Mouse (Mus musculus) limb, embryonic 10.5 days (tissue): ENCODE results near the gene Itpr1. TPM values are rescaled to one million over a fixed set of nuclear protein-coding genes. Genes with fewer than 3 reads are reported as not detected.

Source experiments
- DNase-seq: peaks from one replicate; pipeline ENCODE4 v3.0.0-alpha.2; 2017; ENCODE audit warnings: low spot score
- H3K27ac ChIP-seq: fragments of 300-500 bp; sonication (generic); 2 replicates; pipeline ENCODE4 v1.5.1; 2016; ENCODE audit warnings: mild to moderate bottlenecking
- H3K27me3 ChIP-seq: fragments of 300-500 bp; sonication (generic); 2 replicates; pipeline ENCODE4 v1.6.1; 2016; ENCODE audit warnings: low read depth, mild to moderate bottlenecking; ENCODE audit not compliant: poor library complexity, severe bottlenecking
- H3K36me3 ChIP-seq: fragments of 300-500 bp; sonication (generic); 2 replicates; pipeline ENCODE4 v1.6.1; 2016; ENCODE audit warnings: mild to moderate bottlenecking, moderate library complexity
- H3K4me1 ChIP-seq: fragments of 300-500 bp; sonication (generic); 2 replicates; pipeline ENCODE4 v1.6.1; 2016
- H3K4me3 ChIP-seq: fragments of 300-500 bp; sonication (generic); 2 replicates; pipeline ENCODE4 v1.5.1; 2016; ENCODE audit warnings: mild to moderate bottlenecking, moderate library complexity
- H3K9me3 ChIP-seq: fragments of 300-500 bp; sonication (generic); replicated peaks from 2 replicates; pipeline ENCODE4 v1.6.1; 2016; ENCODE audit warnings: mild to moderate bottlenecking
- WGBS: fragments of 180-500 bp; shearing (Covaris S2); methylation state at CpG from one replicate; pipeline ENCODE4 v1.1.7; 2016; 5-methylcytosine and 5-hydroxymethylcytosine counted together
- polyA plus RNA-seq: library from polyadenylated mRNA; unstranded; fragments of >200 nt; fragmentation: Nextera tagmentation; extraction: Ambion mirVana; gene quantifications from 2 replicates; pipeline ENCODE4 v1.2.1, GENCODE M21; 2016

Gene Itpr1
- polyA plus RNA-seq, 1 experiment from 2014 or later = 9.8 TPM

DNA sequence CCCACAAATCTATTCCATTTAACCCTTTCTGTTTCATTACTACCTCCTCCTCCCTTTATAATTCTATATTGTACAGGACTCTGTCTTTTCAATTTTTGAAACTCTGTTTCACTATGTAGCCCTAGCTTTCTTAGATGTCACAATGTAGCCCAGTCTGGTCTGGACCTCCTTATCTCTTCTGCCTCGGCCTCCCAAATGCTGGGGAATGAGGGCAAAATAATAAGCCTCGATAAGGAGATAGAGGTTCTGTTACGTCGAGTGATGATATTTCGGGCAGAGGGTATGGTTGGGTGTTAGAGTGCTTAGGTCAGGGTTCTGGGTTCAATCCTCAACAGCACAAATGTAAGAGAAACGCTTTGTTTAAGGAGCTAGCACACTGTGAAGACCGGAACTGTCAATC is 16.2 kb upstream of the Itpr1 start:
- WGBS = 79% methylated on average over 7 of the region's 7 CpGs
- Histone ChIP-seq H3K27me3 (no peaks in the 10 kb centered on the region), H3K27ac (no peak overlapping the region), H3K36me3 (no peaks in the 10 kb centered on the region), H3K4me1 (peaks cover 9% of the 10 kb centered on the region; the same call in 1 of the 2 replicates), H3K4me3 (no peak overlapping the region), H3K9me3 (no peaks in the 10 kb centered on the region)
- DNase-seq = no peak

DNA sequence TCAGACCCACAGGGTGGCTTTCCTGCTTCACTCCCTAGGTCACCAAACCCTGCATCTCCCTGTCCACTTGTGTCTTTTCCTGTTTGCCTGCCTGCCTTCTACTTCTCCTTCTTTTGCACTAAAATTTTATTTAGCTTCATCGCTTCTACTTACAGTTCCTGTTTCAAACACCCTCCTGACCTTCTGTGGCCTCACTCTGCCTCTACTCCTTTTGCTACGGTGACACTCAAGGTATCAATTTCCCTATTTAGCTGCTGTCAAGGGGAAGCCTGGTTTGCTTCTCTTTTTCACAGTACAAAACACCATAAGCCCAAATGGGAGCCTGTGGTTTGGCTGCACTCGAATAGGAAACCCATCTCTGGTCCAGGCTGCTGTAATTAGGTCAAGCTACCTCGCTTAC is 15.8 kb upstream of the Itpr1 start:
- no peaks in the 10 kb centered on the region for H3K36me3 ChIP-seq
- H3K27me3 ChIP-seq = no peaks in the 10 kb centered on the region
- DNase-seq = no peak
- no peaks in the 10 kb centered on the region for H3K9me3 ChIP-seq
- peaks cover 9% of the 10 kb centered on the region; the same call in 1 of the 2 replicates for H3K4me1 ChIP-seq
- H3K4me3 ChIP-seq = no peak overlapping the region
- H3K27ac ChIP-seq = no peak overlapping the region
- 40% methylated on average over 4 of the region's 4 CpGs for WGBS

DNA sequence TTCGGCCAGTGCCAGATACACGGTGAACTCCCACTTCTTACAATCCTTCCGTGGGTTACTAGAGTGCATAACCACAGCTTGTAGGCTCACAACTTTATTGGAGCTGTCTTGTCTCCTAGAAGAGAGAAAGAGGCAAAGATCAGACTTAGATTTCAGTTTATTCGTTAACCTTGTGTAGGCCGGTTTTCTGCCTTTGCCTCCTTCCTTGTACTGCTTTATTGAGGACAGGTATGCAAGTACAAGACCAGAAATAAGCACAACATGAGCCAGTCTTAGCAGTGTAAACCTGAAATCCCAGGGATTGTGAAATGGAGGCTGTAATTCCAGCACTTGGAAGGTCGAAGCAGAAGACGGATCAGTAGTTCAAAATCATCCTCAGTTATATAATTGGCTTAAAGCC is 14.6 kb upstream of the Itpr1 start:
- WGBS = 90% methylated on average over 7 of the region's 7 CpGs
- no peak overlapping the region for H3K4me3 ChIP-seq
- no peaks in the 10 kb centered on the region for H3K9me3 ChIP-seq

DNA sequence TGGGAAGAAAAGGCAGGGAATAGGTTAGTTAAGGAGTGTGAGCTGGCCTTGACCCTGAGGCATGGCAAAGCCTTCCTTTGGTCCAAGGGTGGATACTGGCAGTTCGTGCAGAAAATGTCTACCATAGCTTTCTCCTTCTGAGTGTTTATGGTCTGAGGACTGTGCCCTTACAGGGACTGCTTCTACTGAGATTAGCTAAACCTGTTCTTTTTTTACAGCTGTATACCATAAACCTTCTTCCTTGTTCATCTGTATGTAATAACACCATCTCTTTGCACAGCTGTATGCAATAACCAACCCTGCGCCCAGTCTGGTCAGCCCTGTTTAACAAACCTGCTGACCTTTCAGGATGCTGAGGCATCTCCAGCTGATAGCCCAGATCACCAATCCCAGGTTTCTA is 8.6 kb upstream of the Itpr1 start:
- H3K27ac ChIP-seq = no peak overlapping the region
- 0 out of 2 replicates have a peak, but pooled peaks cover 4% of the 10 kb centered on the region for H3K27me3 ChIP-seq
- 80% methylated on average over 2 of the region's 2 CpGs for WGBS

More for the DNA sequence above, 14.6 kb upstream of the Itpr1 start:
- Histone ChIP-seq H3K27ac (no peak overlapping the region), H3K27me3 (no peaks in the 10 kb centered on the region), H3K4me1 (peaks cover 9% of the 10 kb centered on the region; the same call in 1 of the 2 replicates), H3K36me3 (no peaks in the 10 kb centered on the region)
- DNase-seq = no peak

DNA sequence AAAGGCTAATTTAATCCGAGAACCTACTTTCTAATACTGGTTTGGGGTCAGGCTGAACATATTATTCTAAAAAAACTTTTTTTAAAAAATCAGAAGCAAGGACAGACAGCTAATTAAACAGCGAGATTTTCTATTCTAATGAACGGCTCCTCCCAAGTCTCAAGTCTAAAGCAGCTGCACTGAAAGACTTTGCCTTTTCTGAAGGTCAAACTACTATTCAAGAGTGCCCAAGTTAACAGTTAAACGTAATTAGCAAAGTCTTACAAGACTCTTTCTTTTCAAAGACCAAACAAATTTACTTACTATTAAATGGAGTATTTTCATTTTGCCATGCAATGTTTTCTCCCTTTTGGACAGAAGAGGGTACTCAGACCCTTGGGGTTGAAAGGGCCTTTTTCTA is 6.8 kb upstream of the Itpr1 start:
- Histone ChIP-seq H3K27me3 (0 out of 2 replicates have a peak, but pooled peaks cover 4% of the 10 kb centered on the region), H3K9me3 (no peaks in the 10 kb centered on the region), H3K4me3 (no peak overlapping the region), H3K27ac (no peak overlapping the region), H3K4me1 (no peaks in the 10 kb centered on the region), H3K36me3 (no peaks in the 10 kb centered on the region)
- DNase-seq = no peak
- WGBS = 86% methylated on average over 4 of the region's 4 CpGs

More for the DNA sequence above, 8.6 kb upstream of the Itpr1 start:
- no peaks in the 10 kb centered on the region for H3K4me1 ChIP-seq
- H3K4me3 ChIP-seq = no peak overlapping the region
- no peaks in the 10 kb centered on the region for H3K36me3 ChIP-seq
- no peaks in the 10 kb centered on the region for H3K9me3 ChIP-seq
- no peak for DNase-seq

DNA sequence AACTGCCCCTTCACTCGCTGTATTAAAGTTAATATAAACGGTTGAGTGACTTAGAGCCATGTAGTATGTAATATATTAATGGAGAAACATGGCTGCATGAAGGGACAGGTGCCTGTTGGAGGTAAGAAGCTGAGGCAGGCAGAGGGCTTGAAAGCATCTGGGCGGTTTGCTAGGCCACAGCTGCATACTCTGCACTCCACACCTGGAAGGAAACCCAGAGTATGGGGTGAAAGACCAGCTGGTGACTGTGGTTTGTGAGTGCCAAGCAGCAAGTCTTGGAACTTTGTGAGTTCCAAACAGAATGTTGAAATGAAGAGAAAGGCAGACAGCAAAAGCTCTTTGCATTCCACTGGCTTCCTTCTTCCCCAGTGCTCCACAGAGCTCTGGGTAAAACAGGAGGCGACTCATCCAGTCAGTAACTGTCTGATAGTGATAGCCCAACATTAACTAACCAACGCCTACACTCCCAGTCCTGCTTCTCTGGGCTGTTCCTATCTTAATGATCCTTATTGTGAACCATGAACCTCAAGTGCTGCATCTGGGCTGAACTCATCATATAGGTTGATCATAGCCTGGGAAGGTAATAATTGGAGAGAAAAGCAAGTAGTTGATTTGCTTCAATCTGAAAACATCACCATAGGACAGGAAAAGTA is 5.9 kb upstream of the Itpr1 start:
- 82% methylated on average over 5 of the region's 5 CpGs for WGBS

DNA sequence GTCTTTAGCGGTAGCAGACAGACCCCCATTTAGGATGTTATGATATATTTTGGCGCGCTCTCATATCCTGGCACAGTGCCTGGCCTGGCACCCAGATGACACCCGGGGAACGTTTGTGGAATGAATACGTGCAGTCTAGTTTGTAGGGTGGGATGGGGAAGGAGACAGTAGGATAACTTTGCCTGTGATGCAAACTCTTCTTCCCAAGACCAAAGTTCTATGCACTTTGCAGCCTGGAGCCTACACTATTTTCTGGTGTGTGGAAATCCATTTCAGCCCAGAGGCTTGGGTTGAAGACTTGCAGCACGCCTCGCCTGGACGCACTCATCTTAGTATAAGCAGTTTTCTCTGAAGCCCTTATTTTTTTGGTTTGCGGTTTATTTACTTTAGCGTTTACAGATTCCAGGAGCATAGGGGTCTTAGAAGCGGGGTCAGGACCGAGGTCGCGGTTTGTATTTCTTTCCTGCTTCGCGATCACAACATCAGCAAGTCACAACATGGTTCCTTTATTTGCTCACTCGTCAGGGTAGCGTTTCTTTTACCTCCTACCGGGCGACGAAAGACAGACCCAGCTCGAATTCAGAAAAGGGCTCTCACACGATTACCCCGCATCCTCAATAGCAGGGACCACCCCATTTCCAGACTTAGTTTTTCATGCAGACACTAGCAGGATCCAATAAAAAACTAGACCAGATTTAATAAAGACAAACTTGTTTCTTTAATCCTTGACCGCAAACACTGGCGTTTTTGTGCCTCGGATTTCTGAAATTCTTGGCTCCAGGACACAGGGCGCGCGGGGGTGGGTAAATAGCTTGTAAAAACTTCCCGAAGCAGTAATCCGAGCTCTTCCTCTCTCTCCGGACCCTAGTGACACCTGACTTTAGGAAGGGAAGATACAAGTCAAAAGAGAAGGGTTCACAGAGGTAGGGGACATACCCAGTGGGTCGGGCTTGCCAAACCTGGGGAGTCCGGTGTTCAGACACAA is 708 bp upstream of the Itpr1 start:
- WGBS = 9% methylated on average over 36 of the region's 36 CpGs
- peaks cover 25% of the 10 kb centered on the region for H3K4me1 ChIP-seq
- no peaks in the 10 kb centered on the region for H3K9me3 ChIP-seq
- peak; percentile 46 for DNase-seq
- H3K36me3 ChIP-seq = 0 out of 2 replicates have a peak, but pooled peaks cover 4% of the 10 kb centered on the region
- H3K4me3 ChIP-seq = peak overlapping the region; percentile 80
- H3K27me3 ChIP-seq = no peaks in the 10 kb centered on the region
- H3K27ac ChIP-seq = peak overlapping the region; percentile 88

More for the DNA sequence above, 5.9 kb upstream of the Itpr1 start:
- Histone ChIP-seq H3K4me3 (no peak overlapping the region), H3K27me3 (0 out of 2 replicates have a peak, but pooled peaks cover 4% of the 10 kb centered on the region), H3K27ac (no peak overlapping the region), H3K36me3 (no peaks in the 10 kb centered on the region), H3K9me3 (no peaks in the 10 kb centered on the region), H3K4me1 (peaks cover 8% of the 10 kb centered on the region)
- no peak for DNase-seq

DNA sequence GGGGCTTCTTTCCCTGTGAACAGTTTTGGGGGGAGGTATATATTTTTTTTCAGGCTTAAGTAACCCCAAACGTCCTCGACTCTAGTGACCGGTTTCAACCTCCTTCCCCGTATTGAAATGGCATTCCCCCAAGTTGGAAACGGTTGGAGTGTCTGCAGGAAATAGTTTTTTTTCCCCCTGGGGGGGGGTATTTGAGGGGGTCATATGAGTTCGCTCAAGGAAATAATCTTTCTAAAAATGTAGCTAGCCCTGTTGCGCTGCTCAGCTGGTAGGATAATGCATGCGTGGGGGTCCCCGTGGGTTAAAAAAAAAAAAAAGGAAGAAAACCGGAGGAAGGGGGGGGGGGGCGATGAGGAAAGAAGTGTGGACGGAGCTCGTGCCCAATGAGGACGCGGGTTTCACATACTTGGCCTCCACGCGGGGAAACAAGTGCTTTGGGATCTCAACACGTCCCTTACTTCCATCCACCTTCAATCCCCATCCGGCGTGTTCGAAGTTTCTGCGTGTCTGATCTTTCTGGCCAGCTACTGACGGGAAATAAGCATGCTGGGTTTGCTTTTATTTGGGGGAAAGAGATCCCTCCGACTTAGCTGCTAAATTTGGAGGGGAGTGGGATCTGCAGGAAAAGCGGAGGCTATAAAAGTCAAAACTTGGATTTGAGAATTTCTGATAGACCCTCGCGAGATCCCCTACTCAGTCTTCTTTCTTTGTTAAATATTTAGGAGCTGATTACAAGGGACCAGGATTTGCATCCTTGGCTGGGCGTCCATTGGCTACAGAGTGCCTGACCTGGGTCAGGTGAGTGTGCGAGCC is 791 bp downstream of the Itpr1 start:
- Histone ChIP-seq H3K27me3 (no peaks in the 10 kb centered on the region), H3K9me3 (no peaks in the 10 kb centered on the region), H3K36me3 (peaks cover 9% of the 10 kb centered on the region; the same call in 1 of the 2 replicates), H3K4me3 (peak overlapping the region; percentile 80), H3K4me1 (peaks cover 25% of the 10 kb centered on the region), H3K27ac (peak overlapping the region; percentile 88)
- DNase-seq = peak; percentile 53
- WGBS = under 1% methylated on average over 29 of the region's 29 CpGs

DNA sequence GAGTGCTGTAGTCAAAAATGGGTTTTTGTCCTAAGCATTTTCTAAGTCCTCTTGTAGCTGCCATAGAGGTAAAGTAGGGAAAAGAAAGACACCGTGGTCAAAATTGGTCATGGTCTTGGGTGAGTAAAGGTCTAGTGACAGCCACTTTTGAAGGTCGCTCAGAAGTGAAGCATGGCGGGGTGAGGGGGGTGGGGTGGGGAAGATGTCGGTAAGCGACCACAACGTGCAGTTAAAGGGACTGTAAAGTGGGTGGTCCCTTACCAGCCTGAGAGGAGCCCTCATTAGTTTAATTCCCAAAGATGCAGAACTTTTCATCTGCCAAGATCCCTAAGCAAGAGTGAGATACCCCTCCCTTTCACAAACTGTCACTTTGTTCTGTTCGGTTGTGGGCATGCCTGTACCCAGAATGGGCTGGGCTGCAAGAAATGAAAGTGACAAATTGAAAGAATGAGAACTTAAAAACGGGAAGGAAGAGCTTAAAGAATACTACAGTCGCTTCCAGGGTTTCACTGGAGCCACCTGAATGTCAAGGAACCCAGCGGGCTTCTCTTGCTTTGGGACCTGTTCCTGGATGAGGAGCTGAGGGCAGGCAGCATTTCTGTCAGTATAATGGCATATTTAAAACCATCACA is 1.5 kb downstream of the Itpr1 start:
- peak overlapping the region; percentile 88; the same call in 1 of the 2 replicates for H3K27ac ChIP-seq
- H3K4me3 ChIP-seq = peak overlapping the region; percentile 80
- peaks cover 25% of the 10 kb centered on the region for H3K4me1 ChIP-seq
- WGBS = 14% methylated on average over 10 of the region's 10 CpGs
- no peak for DNase-seq
- no peaks in the 10 kb centered on the region for H3K9me3 ChIP-seq
- no peaks in the 10 kb centered on the region for H3K27me3 ChIP-seq
- peaks cover 9% of the 10 kb centered on the region; the same call in 1 of the 2 replicates for H3K36me3 ChIP-seq

DNA sequence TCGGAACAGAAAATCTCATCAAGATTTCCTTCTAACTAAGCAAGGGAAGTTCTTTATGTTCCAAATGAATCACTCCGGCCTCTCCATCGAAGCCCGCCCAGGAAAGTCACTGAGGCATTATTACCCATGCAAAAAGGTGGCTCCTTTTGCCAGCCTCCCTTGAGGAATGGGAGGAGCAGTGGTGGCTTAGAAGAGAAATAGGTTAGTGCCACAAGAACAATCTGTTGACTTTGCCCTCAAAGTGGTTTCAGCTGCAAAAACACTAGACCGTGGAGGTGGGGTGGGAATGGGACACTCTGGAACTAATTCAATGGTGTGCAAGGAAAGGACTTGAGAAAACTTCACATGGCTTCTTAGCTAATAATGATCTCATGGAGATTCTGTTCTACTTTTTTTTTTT is 3.2 kb downstream of the Itpr1 start:
- no peak for DNase-seq
- H3K4me3 ChIP-seq = no peak overlapping the region

DNA sequence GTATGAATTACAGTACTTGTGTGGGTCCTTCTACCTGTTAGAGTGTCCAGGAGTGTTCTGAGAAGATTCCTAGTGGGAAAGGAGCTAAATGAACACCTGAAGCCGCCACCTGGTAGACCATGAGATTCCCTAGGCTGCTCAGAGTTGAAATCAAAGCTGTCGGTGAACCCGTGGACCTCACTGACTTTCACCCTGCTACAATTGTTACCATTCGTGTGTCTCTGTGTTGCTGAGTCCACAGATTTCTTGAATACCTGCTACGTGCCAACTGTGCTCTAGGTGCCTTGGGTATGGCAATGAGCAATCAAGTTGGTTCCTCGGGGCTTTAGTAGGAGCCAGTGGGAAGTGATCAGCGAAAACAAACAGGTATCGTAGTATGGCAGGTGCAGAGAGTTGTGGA is 3.9 kb downstream of the Itpr1 start:
- Histone ChIP-seq H3K9me3 (no peaks in the 10 kb centered on the region), H3K27ac (no peak overlapping the region), H3K4me3 (no peak overlapping the region), H3K27me3 (no peaks in the 10 kb centered on the region), H3K36me3 (peaks cover 9% of the 10 kb centered on the region; the same call in 1 of the 2 replicates), H3K4me1 (peaks cover 19% of the 10 kb centered on the region)
- no peak for DNase-seq
- 95% methylated on average over 8 of the region's 8 CpGs for WGBS

More for the DNA sequence above, 3.2 kb downstream of the Itpr1 start:
- WGBS = 88% methylated on average over 5 of the region's 5 CpGs
- Histone ChIP-seq H3K27me3 (no peaks in the 10 kb centered on the region), H3K4me1 (peaks cover 25% of the 10 kb centered on the region), H3K36me3 (peaks cover 9% of the 10 kb centered on the region; the same call in 1 of the 2 replicates), H3K9me3 (no peaks in the 10 kb centered on the region), H3K27ac (no peak overlapping the region)

DNA sequence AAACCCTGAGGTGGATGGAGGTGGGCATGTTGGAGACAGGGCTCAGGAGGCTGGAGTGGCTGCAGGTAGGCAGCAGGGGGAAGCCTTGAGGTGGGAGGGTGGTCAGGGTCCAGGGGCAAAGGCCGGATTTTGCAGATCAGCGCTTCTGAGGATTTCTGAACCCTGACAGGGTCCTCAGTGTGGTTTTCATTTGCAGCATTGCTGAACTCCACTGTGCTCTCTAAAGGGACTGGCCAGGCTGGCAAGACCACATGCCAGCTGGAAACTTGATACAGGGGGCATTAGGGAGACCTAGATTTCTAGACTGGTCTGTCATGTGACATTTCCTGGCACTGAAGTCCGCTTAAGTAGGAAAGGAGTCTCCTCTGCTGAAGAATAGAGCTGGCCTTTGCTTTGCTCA is 5.1 kb downstream of the Itpr1 start:
- peaks cover 9% of the 10 kb centered on the region; the same call in 1 of the 2 replicates for H3K36me3 ChIP-seq
- no peak overlapping the region for H3K27ac ChIP-seq
- H3K27me3 ChIP-seq = no peaks in the 10 kb centered on the region
- no peak for DNase-seq
- H3K4me3 ChIP-seq = no peak overlapping the region
- H3K9me3 ChIP-seq = no peaks in the 10 kb centered on the region
- WGBS = 85% methylated on average over 3 of the region's 3 CpGs
- H3K4me1 ChIP-seq = peaks cover 15% of the 10 kb centered on the region
